27 mouse cellular contexts compared by ENCODE assay signal in the genomic region with DNA sequence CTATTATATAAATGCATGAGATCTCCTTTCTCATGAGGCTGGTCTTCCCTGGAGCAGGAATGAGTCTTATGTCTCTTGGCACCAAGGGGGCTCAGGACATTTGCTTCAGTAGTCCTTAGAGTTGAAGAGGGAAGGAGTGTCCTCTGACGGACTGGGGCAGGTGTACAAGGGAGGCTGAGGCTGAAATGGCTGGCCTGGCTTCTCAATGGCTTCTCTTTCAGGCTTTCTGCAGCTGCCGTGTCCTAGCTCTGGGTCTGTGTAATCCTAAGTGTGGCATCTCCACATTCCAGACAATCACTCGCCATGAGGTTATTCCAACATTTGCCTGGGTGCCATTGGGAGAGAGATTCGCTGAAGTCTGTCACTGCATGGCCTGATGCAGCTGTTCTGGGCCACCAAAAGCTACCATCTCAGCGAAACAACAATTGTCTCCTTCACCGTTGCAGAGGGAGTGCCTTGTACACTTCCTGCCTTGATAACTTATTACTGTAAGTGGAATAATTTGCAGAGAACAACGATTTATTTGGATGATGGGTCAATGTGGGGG. TPM values are rescaled to one million over a fixed set of nuclear protein-coding genes. Genes with fewer than 3 reads are reported as not detected.
DNase-seq lines count a peak whose midpoint lies in the region; ATAC-seq and TF ChIP-seq lines count a peak whose summit lies in the region.
"Had no signal": no experiment of that assay in that cellular context is flagged by ENCODE, and none has a peak within 500 bp of the region (broad histone marks: within the 10 kb centered on the region; RNA-seq: fewer than 3 reads in every experiment).

No protein-coding gene starts in this region.

- no peak for ATAC-seq in heart, embryonic 12.5 days (ENCODE audit: insufficient number of reproducible peaks, low FRiP score)
- ATAC-seq in embryonic facial prominence, embryonic 15.5 days (ENCODE audit: insufficient number of reproducible peaks, low FRiP score, low TSS enrichment, low read depth), result peak; percentile 81
- no peak for ATAC-seq in erythroblast, adult 5-6 weeks (replicated peaks; ENCODE audit: low FRiP score, poor library complexity, severe bottlenecking)
- ATAC-seq: activated CD4-positive, CD25-positive, alpha-beta regulatory T cell, adult 4 months; forebrain, embryonic 13.5 days; forebrain, embryonic 16.5 days; hindbrain, embryonic 16.5 days; intestine, embryonic 16.5 days had no signal

- H3K79me2 ChIP-seq in C2C12 (ENCODE audit: control insufficient read depth, insufficient read depth) (no peaks in the 10 kb centered on the region), myocyte (ENCODE audit: control insufficient read depth, insufficient read depth) (no peaks in the 10 kb centered on the region)

- peaks cover 18% of the 10 kb centered on the region for H3K4me1 ChIP-seq in heart, embryonic 12.5 days (replicated peaks)
- H3K4me1 ChIP-seq in embryonic facial prominence, embryonic 15.5 days, result no peaks in the 10 kb centered on the region
- H3K4me1 ChIP-seq: forebrain, embryonic 13.5 days; hindbrain, embryonic 10.5 days; hindbrain, embryonic 13.5 days had no signal

- H3K4me3 ChIP-seq in heart, embryonic 12.5 days, result no peak overlapping the region
- no peak overlapping the region for H3K4me3 ChIP-seq in C2C12 (ENCODE audit: insufficient read depth, poor library complexity, severe bottlenecking)
- H3K4me3 ChIP-seq in embryonic facial prominence, embryonic 15.5 days (replicated peaks), result no peak overlapping the region
- H3K4me3 ChIP-seq in myocyte, result no peak overlapping the region
- H3K4me3 ChIP-seq: forebrain, embryonic 10.5 days; forebrain, embryonic 13.5 days; gastrocnemius, adult 2 months; heart, embryonic 15.5 days; hindbrain, embryonic 10.5 days; hindbrain, embryonic 13.5 days had no signal

- H3K27me3 ChIP-seq in heart, embryonic 12.5 days (replicated peaks), result 0 out of 2 replicates have a peak, but pooled peaks cover 3% of the 10 kb centered on the region
- H3K27me3 ChIP-seq in C2C12 (ENCODE audit: control insufficient read depth, insufficient read depth, insufficient read length) (no peaks in the 10 kb centered on the region), myocyte (ENCODE audit: control insufficient read depth, insufficient read depth, insufficient read length) (no peaks in the 10 kb centered on the region)
- H3K27me3 ChIP-seq in embryonic facial prominence, embryonic 15.5 days, result no peaks in the 10 kb centered on the region
- H3K27me3 ChIP-seq: forebrain, embryonic 13.5 days; heart, embryonic 15.5 days; hindbrain, embryonic 13.5 days had no signal

- no peak overlapping the region for H3K9ac ChIP-seq in heart, embryonic 12.5 days
- no peak overlapping the region for H3K9ac ChIP-seq in embryonic facial prominence, embryonic 15.5 days
- H3K9ac ChIP-seq: forebrain, embryonic 13.5 days; heart, embryonic 15.5 days; hindbrain, embryonic 13.5 days had no signal

- no peak overlapping the region for H3K27ac ChIP-seq in heart, embryonic 12.5 days (ENCODE audit: poor library complexity, severe bottlenecking)
- H3K27ac ChIP-seq in embryonic facial prominence, embryonic 15.5 days (replicated peaks), result no peak overlapping the region
- H3K27ac ChIP-seq: forebrain, embryonic 10.5 days; forebrain, embryonic 13.5 days; gastrocnemius, adult 2 months; heart, embryonic 15.5 days; hindbrain, embryonic 10.5 days; hindbrain, embryonic 13.5 days had no signal

- H3ac ChIP-seq in C2C12 (ENCODE audit: control insufficient read depth, insufficient read length, low read depth), result no peak overlapping the region
- H3ac ChIP-seq in myocyte (ENCODE audit: control insufficient read depth, insufficient read length), result no peak overlapping the region

- TF ChIP-seq CTCF in C2C12 (IDR thresholded peaks at IDR 0.05; ENCODE audit: control insufficient read depth, insufficient read depth, insufficient read length), result no peak

- H3K9me3 ChIP-seq in heart, embryonic 12.5 days (replicated peaks), result no peaks in the 10 kb centered on the region
- no peaks in the 10 kb centered on the region for H3K9me3 ChIP-seq in embryonic facial prominence, embryonic 15.5 days (replicated peaks)
- H3K9me3 ChIP-seq: forebrain, embryonic 10.5 days; forebrain, embryonic 13.5 days; heart, embryonic 15.5 days; hindbrain, embryonic 10.5 days; hindbrain, embryonic 13.5 days had no signal

- no peak overlapping the region for H3K4me2 ChIP-seq in heart, embryonic 12.5 days
- no peak overlapping the region for H3K4me2 ChIP-seq in embryonic facial prominence, embryonic 15.5 days (replicated peaks)
- H3K4me2 ChIP-seq in myocyte (ENCODE audit: low read depth), result peak overlapping the region; percentile 63
- H3K4me2 ChIP-seq: forebrain, embryonic 13.5 days; heart, embryonic 11.5 days; heart, embryonic 15.5 days; hindbrain, embryonic 13.5 days had no signal

- peak; percentile 32 for TF ChIP-seq POLR2A in myocyte (IDR thresholded peaks at IDR 0.05; ENCODE audit: insufficient read length, low read depth)

- peak; percentile 40 for DNase-seq in heart, adult 11 months
- DNase-seq: adrenal gland, adult 8-10 months; adrenal gland, postnatal 25 days; cerebellum, adult 11-12 months; cerebellum, adult 8-10 months; cerebellum, postnatal 10 days; cerebellum, postnatal 36 days; embryo, embryonic 11 days; gastrocnemius, adult 2 months; gastrocnemius, postnatal 25 days; heart, postnatal 10 days; heart, postnatal 36 days had no signal

- WGBS in heart, embryonic 12.5 days, result 61% methylated on average over 7 of the region's 7 CpGs
- 69% methylated on average over 7 of the region's 7 CpGs for WGBS in embryonic facial prominence, embryonic 15.5 days

- no peaks in the 10 kb centered on the region for H3K36me3 ChIP-seq in heart, embryonic 12.5 days
- H3K36me3 ChIP-seq in C2C12 (ENCODE audit: control insufficient read depth, insufficient read depth), result no peaks in the 10 kb centered on the region
- no peaks in the 10 kb centered on the region for H3K36me3 ChIP-seq in embryonic facial prominence, embryonic 15.5 days
- H3K36me3 ChIP-seq in myocyte (ENCODE audit: control insufficient read depth, insufficient read depth), result no peaks in the 10 kb centered on the region
- H3K36me3 ChIP-seq: forebrain, embryonic 10.5 days; heart, embryonic 15.5 days; hindbrain, embryonic 10.5 days; hindbrain, embryonic 13.5 days had no signal

- H3K79me3 ChIP-seq in C2C12 (ENCODE audit: low read depth), result no peaks in the 10 kb centered on the region

TF ChIP-seq in C2C12, 6 proteins besides CTCF, POLR2A, EP300 and RAD21:
- TF ChIP-seq CEBPB (IDR thresholded peaks at IDR 0.05; ENCODE audit: low read depth), result no peak
- TF ChIP-seq MYOD1 (IDR thresholded peaks at IDR 0.05; ENCODE audit: control insufficient read depth, insufficient read length, low read depth), result peak; percentile 94

TF ChIP-seq in myocyte, 11 proteins besides CTCF, POLR2A, EP300 and RAD21:
- peak; percentile 62 for TF ChIP-seq TCF3 (IDR thresholded peaks at IDR 0.05; ENCODE audit: insufficient read length, low read depth)
- no peak for TF ChIP-seq USF1 (IDR thresholded peaks at IDR 0.05; ENCODE audit: low read depth)
- TF ChIP-seq SRF (IDR thresholded peaks at IDR 0.05; ENCODE audit: control insufficient read depth, insufficient read length, low read depth), result peak; percentile 35
- peak; percentile 61 for TF ChIP-seq TCF12 (IDR thresholded peaks at IDR 0.05; ENCODE audit: insufficient read depth, poor library complexity, severe bottlenecking)
- no peak for TF ChIP-seq MAX (IDR thresholded peaks at IDR 0.05; ENCODE audit: low read depth)
- no peak for TF ChIP-seq CEBPB (IDR thresholded peaks at IDR 0.05; ENCODE audit: insufficient read depth, poor library complexity, severe bottlenecking)
- TF ChIP-seq E2F4 (IDR thresholded peaks at IDR 0.05; ENCODE audit: insufficient read depth), result no peak
- no peak for TF ChIP-seq POLR2AphosphoS2 (IDR thresholded peaks at IDR 0.05; ENCODE audit: insufficient read length, low read depth)
- peak; percentile 64 to 92 (median 78) for TF ChIP-seq MYOG (IDR thresholded peaks at IDR 0.05; ENCODE audit: control insufficient read depth in 1 of 3, insufficient read depth in 1 of 3, insufficient read length in 2 of 3, low read depth in 2 of 3)
- peak; percentile 62 to 96 (median 96) for TF ChIP-seq MYOD1 (IDR thresholded peaks at IDR 0.05; ENCODE audit: control insufficient read depth in 1 of 3, insufficient read length in 2 of 3, low read depth in 2 of 3)

RNA-seq across cellular contexts. Expression of a gene that starts 9.2 kb away (rescaled TPM):
- 6.3 and 6.6 TPM in 2 replicates for polyA plus RNA-seq in heart, embryonic 12.5 days (2016; fragmentation: Nextera tagmentation; extraction: Ambion mirVana)
- 2.7 TPM for polyA plus RNA-seq in C2C12 (2012; fragmentation: generic; extraction: Trizol)
- 2.5 and 2.9 TPM in 2 replicates for polyA plus RNA-seq in embryonic facial prominence, embryonic 15.5 days (2015; fragmentation: Nextera tagmentation; extraction: Ambion mirVana)
- polyA plus RNA-seq in myocyte (2012; fragmentation: generic; extraction: Trizol), result 1.6 TPM
- total RNA-seq in erythroblast, adult 5-6 weeks (2015; ENCODE audit: low replicate concordance), result 4.4 and 5.4 TPM in 2 replicates
- 7.1 and 7.6 TPM in 2 replicates for total RNA-seq in erythroblast, adult 5-6 weeks (2017; ENCODE audit: low replicate concordance)
